Mouse (Mus musculus) kidney, embryonic 16.5 days (tissue): ENCODE results near the gene Epx. TPM values are rescaled to one million over a fixed set of nuclear protein-coding genes. Genes with fewer than 3 reads are reported as not detected.

Experiments used
- ATAC-seq: fragments of 200-750 bp; cut with Nextera tagmentation; 2 replicates; pipeline ENCODE4 v1.8.0; 2017; ENCODE audit warnings: moderate TSS enrichment; ENCODE audit not compliant: low FRiP score, low TSS enrichment
- H3K27ac ChIP-seq: fragments of 300-500 bp; sonication (generic); 2 replicates; pipeline ENCODE4 v1.5.1; 2014; ENCODE audit warnings: low read length
- H3K27me3 ChIP-seq: fragments of 300-500 bp; sonication (generic); 2 replicates; pipeline ENCODE4 v1.6.1; 2014; ENCODE audit warnings: low read length, control low read depth, mixed read lengths; ENCODE audit not compliant: insufficient read depth
- H3K36me3 ChIP-seq: fragments of 300-500 bp; sonication (generic); 2 replicates; pipeline ENCODE4 v1.6.1; 2014; ENCODE audit warnings: low read length, control low read depth, mixed read lengths; ENCODE audit not compliant: insufficient read depth
- H3K4me1 ChIP-seq: fragments of 300-500 bp; sonication (generic); 2 replicates; pipeline ENCODE4 v1.6.1; 2014; ENCODE audit warnings: low read length, control low read depth, mixed read lengths; ENCODE audit not compliant: insufficient read depth
- H3K4me2 ChIP-seq: fragments of 300-500 bp; sonication (generic); replicated peaks from 2 replicates; pipeline ENCODE4 v1.6.1; 2014; ENCODE audit warnings: low read depth, low read length
- H3K4me3 ChIP-seq: fragments of 300-500 bp; sonication (generic); 2 replicates; pipeline ENCODE4 v1.5.1; 2014; ENCODE audit warnings: mild to moderate bottlenecking, low read length
- H3K9ac ChIP-seq: fragments of 300-500 bp; sonication (generic); replicated peaks from 2 replicates; pipeline ENCODE4 v1.6.1; 2014; ENCODE audit warnings: low read length
- H3K9me3 ChIP-seq: fragments of 300-500 bp; sonication (generic); 2 replicates; pipeline ENCODE4 v1.6.1; 2016; ENCODE audit warnings: low read length, control low read depth
- WGBS: fragments of 180-500 bp; shearing (Covaris S2); extraction: QIAGEN DNeasy Blood & Tissue Kit; methylation state at CpG from one replicate; pipeline ENCODE4 v1.1.7; 2014; 5-methylcytosine and 5-hydroxymethylcytosine counted together
- polyA plus RNA-seq: library from polyadenylated mRNA; unstranded; fragments of >200 nt; fragmentation: Nextera tagmentation; extraction: Ambion mirVana; gene quantifications from 2 replicates; pipeline ENCODE4 v1.2.1, GENCODE M21; 2015

Epx gene
- polyA plus RNA-seq, 1 experiment from 2014 or later, result 0.39 TPM

DNA sequence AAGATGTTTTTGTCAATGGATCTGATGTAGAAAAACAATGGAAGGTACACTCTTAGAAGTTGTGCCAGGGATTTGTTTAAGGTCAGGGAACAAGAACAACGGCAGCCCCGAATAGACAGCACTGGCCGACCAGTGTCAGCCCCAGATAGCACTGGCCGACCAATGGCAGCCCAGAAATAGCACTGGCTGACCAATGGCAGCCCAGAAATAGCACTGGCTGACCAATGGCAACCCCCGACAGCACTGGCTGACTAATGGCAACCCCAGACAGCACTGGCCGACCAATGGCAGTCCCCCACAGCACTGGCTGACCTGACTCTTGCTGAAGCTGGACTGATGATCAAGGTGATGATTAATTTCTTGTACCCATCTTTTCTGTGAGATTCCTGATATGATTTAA, 27.5 kb downstream of the Epx start:
- WGBS, result 77% methylated on average over 6 of the region's 6 CpGs
- Histone ChIP-seq H3K36me3 (no peaks in the 10 kb centered on the region), H3K27ac (no peak overlapping the region), H3K9ac (no peak overlapping the region), H3K4me3 (no peak overlapping the region), H3K9me3 (no peaks in the 10 kb centered on the region), H3K4me1 (peaks cover 3% of the 10 kb centered on the region), H3K4me2 (no peak overlapping the region), H3K27me3 (no peaks in the 10 kb centered on the region)
- no peak for ATAC-seq

DNA sequence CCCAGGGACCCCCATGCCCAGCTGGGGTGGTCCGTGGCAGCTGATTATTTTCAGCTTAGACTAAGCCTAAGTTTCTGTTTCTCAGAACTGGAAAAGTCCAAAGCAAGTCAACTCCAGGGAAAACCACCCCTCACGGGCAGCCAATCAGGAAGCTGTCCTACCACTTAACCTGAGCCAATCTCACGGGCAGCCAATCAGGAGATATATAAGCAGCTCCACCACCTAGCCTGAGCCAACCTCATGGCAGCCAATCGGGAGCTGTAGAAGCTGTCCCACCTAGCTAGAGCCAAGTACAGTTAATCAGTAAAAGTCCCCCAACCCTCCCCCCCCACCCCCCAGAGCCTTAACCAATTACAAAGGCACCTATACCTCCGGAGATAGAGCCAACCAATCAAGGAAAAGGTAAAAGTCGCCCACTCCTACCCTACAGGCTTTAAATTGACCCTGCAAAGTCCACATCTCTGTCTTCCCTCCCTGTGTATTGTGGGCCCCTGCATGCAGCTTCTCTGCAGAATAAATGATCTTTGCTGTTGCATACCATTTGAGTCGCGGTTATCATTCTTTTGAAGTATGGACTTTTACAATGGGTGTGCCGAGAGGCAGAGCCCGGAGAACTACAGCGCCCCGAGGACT, 28.3 kb downstream of the Epx start:
- Histone ChIP-seq H3K4me2 (no peak overlapping the region), H3K27ac (no peak overlapping the region), H3K4me3 (no peak overlapping the region), H3K9me3 (no peaks in the 10 kb centered on the region), H3K36me3 (no peaks in the 10 kb centered on the region), H3K4me1 (no peaks in the 10 kb centered on the region), H3K27me3 (no peaks in the 10 kb centered on the region), H3K9ac (no peak overlapping the region)
- WGBS, result 79% methylated on average over 12 of the region's 12 CpGs
- no peak for ATAC-seq

GRCm38 (mm10) chr11:87841436-87841835, 33.9 kb downstream of the Epx start:
- Histone ChIP-seq H3K4me1 (no peaks in the 10 kb centered on the region), H3K27ac (no peak overlapping the region), H3K4me2 (no peak overlapping the region), H3K9me3 (no peaks in the 10 kb centered on the region), H3K9ac (no peak overlapping the region), H3K36me3 (no peaks in the 10 kb centered on the region), H3K27me3 (no peaks in the 10 kb centered on the region), H3K4me3 (no peak overlapping the region)
- ATAC-seq, result no peak
- 83% methylated on average over 3 of the region's 3 CpGs for WGBS

GRCm38 (mm10) chr11:87840676-87841075, 34.7 kb downstream of the Epx start:
- ATAC-seq, result no peak
- no peak overlapping the region for H3K4me3 ChIP-seq
- no peak overlapping the region for H3K4me2 ChIP-seq
- no peaks in the 10 kb centered on the region for H3K9me3 ChIP-seq
- no peaks in the 10 kb centered on the region for H3K27me3 ChIP-seq
- 81% methylated on average over 8 of the region's 8 CpGs for WGBS
- H3K36me3 ChIP-seq, result no peaks in the 10 kb centered on the region
- no peak overlapping the region for H3K9ac ChIP-seq
- no peaks in the 10 kb centered on the region for H3K4me1 ChIP-seq
- no peak overlapping the region for H3K27ac ChIP-seq

- Histone ChIP-seq H3K36me3 (no peaks in the 10 kb centered on the region), H3K9ac (no peak within 1 kb of the TSS), H3K9me3 (no peaks in the 10 kb centered on the region), H3K4me1 (no peaks in the 10 kb centered on the region), H3K27ac (no peak within 1 kb of the TSS), H3K4me3 (no peak within 1 kb of the TSS), H3K27me3 (no peaks in the 10 kb centered on the region), H3K4me2 (no peak within 1 kb of the TSS)
- ATAC-seq, result no peak
- WGBS, result 45% methylated on average over 10 of the region's 10 CpGs
Observed at GRCm38 (mm10) chr11:87828239-87828900, 47.0 kb downstream of the Epx start, which contains the start of gene Lpo. Lpo (minus strand) TSS chr11:87828289.

DNA sequence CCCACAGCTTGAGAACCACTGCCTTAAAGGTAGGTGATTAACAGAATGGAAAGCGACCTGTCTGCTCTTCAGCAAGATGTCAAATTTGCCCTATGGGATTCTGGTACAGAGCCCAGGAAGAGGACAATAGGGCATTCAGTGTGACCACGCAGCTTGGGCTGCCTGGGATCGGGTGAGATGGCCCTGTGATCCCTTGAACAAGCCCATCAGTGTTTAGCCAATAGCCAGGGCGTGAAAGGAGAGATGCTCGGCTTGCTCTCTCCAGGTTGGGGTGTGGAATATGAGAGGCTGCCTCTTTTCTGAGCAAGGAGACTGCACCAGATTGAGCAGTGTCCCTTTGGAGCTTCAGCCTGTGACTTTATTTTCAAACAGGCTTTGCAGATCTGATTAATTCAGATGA, 53.8 kb downstream of the Epx start:
- 34% methylated on average over 5 of the region's 5 CpGs for WGBS
- H3K4me1 ChIP-seq, result no peaks in the 10 kb centered on the region
- no peaks in the 10 kb centered on the region for H3K9me3 ChIP-seq
- H3K9ac ChIP-seq, result no peak overlapping the region
- no peaks in the 10 kb centered on the region for H3K36me3 ChIP-seq
- H3K27me3 ChIP-seq, result peaks cover 3% of the 10 kb centered on the region; the same call in 1 of the 2 replicates
- ATAC-seq, result no peak
- H3K4me2 ChIP-seq, result no peak overlapping the region
- no peak overlapping the region for H3K27ac ChIP-seq
- H3K4me3 ChIP-seq, result no peak overlapping the region

- WGBS, result 26% methylated on average over 4 of the region's 4 CpGs
Observed at GRCm38 (mm10) chr11:87817443-87817773, 57.9 kb downstream of the Epx start.

DNA sequence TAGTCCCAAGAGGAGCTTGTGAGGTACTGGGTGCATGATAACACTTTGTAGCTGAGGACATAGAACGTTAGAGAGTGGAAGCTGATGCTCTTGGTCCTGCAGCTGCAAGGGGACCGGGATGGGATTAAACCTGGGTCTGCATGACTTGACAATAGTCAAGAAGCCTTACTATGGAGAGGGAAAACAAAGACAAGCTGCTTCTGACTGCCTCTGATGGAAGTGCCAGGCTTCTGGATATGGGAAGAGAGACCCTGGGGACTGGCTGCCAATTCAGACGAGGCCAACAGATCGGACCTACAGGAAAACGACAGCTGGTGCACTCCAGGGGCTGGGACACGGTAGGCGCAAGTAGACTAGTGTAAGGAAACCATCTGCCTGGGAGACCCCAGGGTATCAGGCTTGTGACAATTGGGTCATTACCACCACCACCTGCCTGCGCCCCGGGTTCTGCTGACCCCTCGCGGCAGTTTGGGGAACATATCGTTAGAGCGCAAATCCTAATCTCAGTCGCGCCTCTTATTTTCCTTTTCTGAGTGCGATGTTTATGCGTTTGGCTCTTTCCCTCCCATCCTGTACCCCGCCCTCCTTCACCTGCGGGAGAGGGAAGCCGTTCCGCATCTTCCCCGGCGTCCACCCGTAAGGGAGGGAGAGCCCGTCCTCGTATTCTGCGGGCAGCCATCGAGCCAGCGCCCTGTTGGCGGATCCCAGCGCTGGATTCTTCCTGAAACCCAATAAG, 58.5 kb downstream of the Epx start:
- H3K9me3 ChIP-seq, result no peaks in the 10 kb centered on the region
- 3% methylated on average over 31 of the region's 31 CpGs for WGBS
- no peaks in the 10 kb centered on the region for H3K4me1 ChIP-seq
- H3K4me3 ChIP-seq, result peak overlapping the region; percentile 41
- peak overlapping the region; percentile 47 for H3K9ac ChIP-seq
- peak overlapping the region; percentile 58 for H3K4me2 ChIP-seq
- H3K27me3 ChIP-seq, result peaks cover 4% of the 10 kb centered on the region; the same call in 1 of the 2 replicates
- ATAC-seq, result peak; percentile 67; the same call in 1 of the 2 replicates
- H3K36me3 ChIP-seq, result no peaks in the 10 kb centered on the region
- H3K27ac ChIP-seq, result no peak overlapping the region

More at GRCm38 (mm10) chr11:87817443-87817773, 57.9 kb downstream of the Epx start:
- H3K9ac ChIP-seq, result peak overlapping the region; percentile 47; the same call in 1 of the 2 replicates
- no peaks in the 10 kb centered on the region for H3K36me3 ChIP-seq
- peaks cover 5% of the 10 kb centered on the region; the same call in 1 of the 2 replicates for H3K27me3 ChIP-seq
- no peaks in the 10 kb centered on the region for H3K4me1 ChIP-seq
- H3K27ac ChIP-seq, result no peak overlapping the region
- H3K4me3 ChIP-seq, result peak overlapping the region; percentile 41
- H3K4me2 ChIP-seq, result peak overlapping the region; percentile 58
- no peaks in the 10 kb centered on the region for H3K9me3 ChIP-seq
- ATAC-seq, result peak; percentile 51; the same call in 1 of the 2 replicates

DNA sequence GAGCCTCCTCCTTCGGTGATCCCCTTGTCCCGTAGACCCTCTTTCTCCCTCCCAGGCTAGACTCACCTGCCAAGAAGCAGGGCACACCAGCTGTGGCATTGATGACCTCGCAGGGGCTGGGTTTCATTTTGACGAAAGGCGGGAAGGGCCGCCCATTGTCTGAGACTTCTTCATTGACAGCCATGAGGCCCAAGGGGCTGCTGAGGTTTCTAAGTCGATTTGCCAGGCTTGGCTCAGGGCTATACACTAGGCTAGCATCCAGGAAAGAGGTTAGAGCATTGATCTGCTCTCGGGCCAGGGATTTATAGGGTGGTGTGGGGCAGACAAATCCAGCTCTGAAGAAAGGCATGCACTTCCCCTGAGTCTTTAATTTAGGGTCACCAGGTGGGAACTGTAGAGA, 60.5 kb downstream of the Epx start:
- Histone ChIP-seq H3K4me1 (no peaks in the 10 kb centered on the region), H3K27ac (no peak overlapping the region), H3K27me3 (peaks cover 4% of the 10 kb centered on the region; the same call in 1 of the 2 replicates), H3K4me2 (no peak overlapping the region), H3K9ac (no peak overlapping the region), H3K36me3 (no peaks in the 10 kb centered on the region), H3K9me3 (no peaks in the 10 kb centered on the region), H3K4me3 (no peak overlapping the region)
- 78% methylated on average over 8 of the region's 8 CpGs for WGBS
- ATAC-seq, result no peak
